In the genomic region with DNA sequence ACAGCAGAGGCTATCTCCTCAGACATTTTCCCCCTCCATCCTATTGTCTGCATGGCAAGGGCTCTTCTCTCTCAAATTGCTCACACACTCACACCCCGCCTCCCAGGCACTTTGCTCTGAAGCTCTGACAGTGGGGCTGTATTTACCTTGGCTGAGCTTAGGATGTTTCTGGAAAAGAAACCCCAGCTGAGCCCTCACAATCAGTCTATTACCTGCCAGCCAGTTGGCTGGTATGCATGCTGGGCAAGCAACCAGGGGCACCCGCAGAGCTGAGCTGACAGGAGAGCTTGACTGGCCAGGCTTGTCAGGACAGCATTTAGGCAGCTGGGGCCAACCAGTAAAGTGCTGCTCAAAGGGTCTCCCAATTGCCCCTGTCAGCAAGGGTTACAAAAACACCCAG, we compare ENCODE assay signal across 11 mouse cellular contexts. TPM values are rescaled to one million over a fixed set of nuclear protein-coding genes. Genes with fewer than 3 reads are reported as not detected.
DNase-seq lines count a peak whose midpoint lies in the region; ATAC-seq lines count a peak whose summit lies in the region.
"Had no signal": no experiment of that assay in that cellular context is flagged by ENCODE, and none has a peak within 500 bp of the region (broad histone marks: within the 10 kb centered on the region; RNA-seq: fewer than 3 reads in every experiment).

No protein-coding gene starts in this region.

- H3K9me3 ChIP-seq in heart, embryonic 10.5 days, result no peaks in the 10 kb centered on the region
- no peaks in the 10 kb centered on the region for H3K9me3 ChIP-seq in intestine, embryonic 15.5 days
- H3K9me3 ChIP-seq: liver, embryonic 12.5 days had no signal

- H3K36me3 ChIP-seq in heart, embryonic 10.5 days, result no peaks in the 10 kb centered on the region
- H3K36me3 ChIP-seq in intestine, embryonic 15.5 days, result no peaks in the 10 kb centered on the region
- H3K36me3 ChIP-seq: liver, embryonic 12.5 days had no signal

- WGBS in heart, embryonic 10.5 days, result 39% methylated on average over 2 of the region's 2 CpGs
- WGBS in intestine, embryonic 15.5 days, result 50% methylated on average over 2 of the region's 2 CpGs

- peaks cover 22% of the 10 kb centered on the region; the same call in 1 of the 2 replicates for H3K27me3 ChIP-seq in heart, embryonic 10.5 days (ENCODE audit: insufficient read depth, poor library complexity, severe bottlenecking)
- H3K27me3 ChIP-seq in intestine, embryonic 15.5 days (replicated peaks), result 0 out of 2 replicates have a peak, but pooled peaks cover 4% of the 10 kb centered on the region

- H3K4me1 ChIP-seq in heart, embryonic 10.5 days, result peaks cover 8% of the 10 kb centered on the region
- no peaks in the 10 kb centered on the region for H3K4me1 ChIP-seq in intestine, embryonic 15.5 days (replicated peaks)
- H3K4me1 ChIP-seq: liver, embryonic 12.5 days had no signal

- H3K9ac ChIP-seq in intestine, embryonic 15.5 days, result no peak overlapping the region
- H3K9ac ChIP-seq: liver, embryonic 12.5 days had no signal

- no peak for ATAC-seq in megakaryocyte, adult 5-6 weeks (ENCODE audit: poor library complexity, severe bottlenecking)
- ATAC-seq in intestine, embryonic 15.5 days, result no peak
- ATAC-seq: liver, embryonic 12.5 days had no signal

- H3K4me2 ChIP-seq in intestine, embryonic 15.5 days (replicated peaks), result no peak overlapping the region
- H3K4me2 ChIP-seq: liver, embryonic 12.5 days had no signal

- DNase-seq in heart, adult 8-10 months (ENCODE audit: low spot score), result peak; percentile 48
- DNase-seq in heart, embryonic 10.5 days (ENCODE audit: low spot score), result no peak
- peak; percentile 43 to 50 for DNase-seq in right cerebral cortex, postnatal 10 days (ENCODE audit: low spot score in 2 of 2)
- DNase-seq in right cerebral cortex, adult 2 months (ENCODE audit: low spot score in 2 of 2), result no peak
- peak; percentile 80 for DNase-seq in gonadal fat pad, adult 2 months (ENCODE audit: low read depth)
- no peak for DNase-seq in urinary bladder, adult 2 months (ENCODE audit: low spot score)
- DNase-seq: right cerebral cortex, postnatal 4 days had no signal

- no peak overlapping the region for H3K27ac ChIP-seq in heart, embryonic 10.5 days
- no peak overlapping the region for H3K27ac ChIP-seq in intestine, embryonic 15.5 days
- H3K27ac ChIP-seq: liver, embryonic 12.5 days had no signal

- no peak overlapping the region for H3K4me3 ChIP-seq in heart, embryonic 10.5 days
- H3K4me3 ChIP-seq in intestine, embryonic 15.5 days (replicated peaks), result no peak overlapping the region
- H3K4me3 ChIP-seq: liver, embryonic 12.5 days had no signal

RNA-seq across cellular contexts. Expression of gene Plxdc1, which starts 19.1 kb away (rescaled TPM):
- total RNA-seq in heart, adult 8-10 months (2022), result 1 to 10 TPM; 2.7 to 4.5 (median 3.4) TPM
- polyA plus RNA-seq in heart, embryonic 10.5 days (2016; fragmentation: Nextera tagmentation; extraction: Ambion mirVana), result not detected in 2 replicates
- 5.6 and 9.0 TPM in 2 replicates for polyA plus RNA-seq in gonadal fat pad, adult 2 months (2012; rRNA removed)
- polyA plus RNA-seq in urinary bladder, adult 2 months (2012; rRNA removed), result 3.6 and 5.3 TPM in 2 replicates
- 13.7 and 15.9 TPM in 2 replicates for total RNA-seq in megakaryocyte, adult 5-6 weeks (2015)
- 6.3 and 6.7 TPM in 2 replicates for total RNA-seq in megakaryocyte, adult 5-6 weeks (2017)
- polyA plus RNA-seq in intestine, embryonic 15.5 days (2015; fragmentation: Nextera tagmentation; extraction: Ambion mirVana), result 0.47 and 0.49 TPM in 2 replicates

RNA-seq across cellular contexts. Expression of gene Arl5c, which starts 28.9 kb away (rescaled TPM):
- total RNA-seq in heart, adult 8-10 months (2022), result under 1 TPM; 0.22 to 0.87 (median 0.45) TPM
- 9.8 and 15.7 TPM in 2 replicates for polyA plus RNA-seq in heart, embryonic 10.5 days (2016; fragmentation: Nextera tagmentation; extraction: Ambion mirVana)
- 2.1 and 2.2 TPM in 2 replicates for polyA plus RNA-seq in gonadal fat pad, adult 2 months (2012; rRNA removed)
- 3.2 and 3.9 TPM in 2 replicates for polyA plus RNA-seq in urinary bladder, adult 2 months (2012; rRNA removed)
- total RNA-seq in megakaryocyte, adult 5-6 weeks (2015), result 42.9 and 56.3 TPM in 2 replicates
- total RNA-seq in megakaryocyte, adult 5-6 weeks (2017), result 51.2 TPM in 2 replicates
- 7.6 and 11.8 TPM in 2 replicates for polyA plus RNA-seq in intestine, embryonic 15.5 days (2015; fragmentation: Nextera tagmentation; extraction: Ambion mirVana)

RNA-seq across cellular contexts. Expression of gene Cacnb1, which starts 55.7 kb away (rescaled TPM):
- 1 to 10 TPM; 6.2 to 8.5 (median 6.5) TPM for total RNA-seq in heart, adult 8-10 months (2022)
- polyA plus RNA-seq in heart, embryonic 10.5 days (2016; fragmentation: Nextera tagmentation; extraction: Ambion mirVana), result 4.6 and 5.3 TPM in 2 replicates
- polyA plus RNA-seq in gonadal fat pad, adult 2 months (2012; rRNA removed), result 9.0 and 13.8 TPM in 2 replicates
- 12.1 and 12.4 TPM in 2 replicates for polyA plus RNA-seq in urinary bladder, adult 2 months (2012; rRNA removed)
- total RNA-seq in megakaryocyte, adult 5-6 weeks (2015), result 1.2 and 1.4 TPM in 2 replicates
- total RNA-seq in megakaryocyte, adult 5-6 weeks (2017), result 0.62 and 0.65 TPM in 2 replicates
- polyA plus RNA-seq in intestine, embryonic 15.5 days (2015; fragmentation: Nextera tagmentation; extraction: Ambion mirVana), result 6.5 and 7.5 TPM in 2 replicates
- total RNA-seq: common myeloid progenitor, adult 5-6 weeks had no signal

RNA-seq across cellular contexts. Expression of gene Rpl19, which starts 59.4 kb away (rescaled TPM):
- total RNA-seq in heart, adult 8-10 months (2022), result 100 to 1,000 TPM; 503 to 616 (median 589) TPM
- polyA plus RNA-seq in heart, embryonic 10.5 days (2016; fragmentation: Nextera tagmentation; extraction: Ambion mirVana), result 867 and 1,011 TPM in 2 replicates
- 1,005 and 1,089 TPM in 2 replicates for polyA plus RNA-seq in gonadal fat pad, adult 2 months (2012; rRNA removed)
- 1,600 and 1,809 TPM in 2 replicates for polyA plus RNA-seq in urinary bladder, adult 2 months (2012; rRNA removed)
- total RNA-seq in megakaryocyte, adult 5-6 weeks (2015), result 2,687 and 2,729 TPM in 2 replicates
- 1,233 and 1,246 TPM in 2 replicates for total RNA-seq in megakaryocyte, adult 5-6 weeks (2017)
- polyA plus RNA-seq in intestine, embryonic 15.5 days (2015; fragmentation: Nextera tagmentation; extraction: Ambion mirVana), result 1,063 and 1,131 TPM in 2 replicates

Comparison
In these comparisons a context has a peak if more than half of its experiments do, and no peak if none do; other contexts are left out.
1. DNase-seq: peak in heart, adult 8-10 months (single experiment), right cerebral cortex, postnatal 10 days (2 of 2) and gonadal fat pad, adult 2 months (single experiment); none in heart, embryonic 10.5 days (single experiment), right cerebral cortex, adult 2 months (0 of 2) and urinary bladder, adult 2 months (single experiment).